Mouse (Mus musculus) left cerebral cortex, postnatal 4 days (tissue): ENCODE results near the gene Slc41a1. TPM values are rescaled to one million over a fixed set of nuclear protein-coding genes. Genes with fewer than 3 reads are reported as not detected.
"Not testable (repeated sequence)": the region's sequence is repeated elsewhere in the genome, so short reads cannot be mapped to it uniquely, and the experiment has no call there.

Experiments used
- DNase-seq: peaks from one replicate; pipeline ENCODE4 v3.0.0-alpha.2; 2022
- intact Hi-C: fragments of 180-260 bp; cut with DNase I; formaldehyde crosslinking; loops from one replicate; pipeline ENCODE4 v1.15.1; 2025
- total RNA-seq, 2 experiments: library from RNA; stranded (reverse); gene quantifications; 2 replicates each; pipeline ENCODE4 v1.2.3; 2021

The Slc41a1 gene
- 10 to 100 TPM; 32.8 to 35.8 TPM for total RNA-seq

- intact Hi-C loops, result loop anchor here (10.0 kb wide), 1 partner anchor 112 kb away; no protein-coding TSS in a partner anchor
- DNase-seq, result no peak
These were observed at the start of gene Slc41a1 for GRCm38 (mm10) chr1:131827207-131827786. Gene Slc41a1 (plus strand): TSS chr1:131827493.

- DNase-seq, result no peak
- intact Hi-C loops, result no loop called here
These were observed 32.7 kb upstream of the Slc41a1 start for GRCm38 (mm10) chr1:131794591-131794990.

GRCm38 (mm10) chr1:131795171-131795570 lies 32.1 kb upstream of the Slc41a1 start:
- no peak for DNase-seq
- intact Hi-C loops, result no loop called here

- peak; percentile 36 for DNase-seq
- intact Hi-C loops, result no loop called here
These were observed 29.9 kb upstream of the Slc41a1 start, which contains the start of gene Pm20d1 for GRCm38 (mm10) chr1:131797202-131797909. Gene Pm20d1 (plus strand): TSS chr1:131797381.

GRCm38 (mm10) chr1:131800001-131800400 lies 27.3 kb upstream of the Slc41a1 start:
- intact Hi-C loops, result no loop called here
- DNase-seq, result no peak

GRCm38 (mm10) chr1:131801071-131801470 lies 26.2 kb upstream of the Slc41a1 start:
- intact Hi-C loops, result no loop called here

GRCm38 (mm10) chr1:131802652-131803051 lies 24.6 kb upstream of the Slc41a1 start:
- intact Hi-C loops, result no loop called here
- DNase-seq, result peak; percentile 17

More at GRCm38 (mm10) chr1:131801071-131801470, 26.2 kb upstream of the Slc41a1 start:
- no peak for DNase-seq

GRCm38 (mm10) chr1:131804166-131804565 lies 23.1 kb upstream of the Slc41a1 start:
- intact Hi-C loops, result no loop called here

GRCm38 (mm10) chr1:131808986-131809385 lies 18.3 kb upstream of the Slc41a1 start:
- intact Hi-C loops, result no loop called here
- DNase-seq, result no peak

More at GRCm38 (mm10) chr1:131804166-131804565, 23.1 kb upstream of the Slc41a1 start:
- DNase-seq, result no peak

GRCm38 (mm10) chr1:131809651-131810050 lies 17.6 kb upstream of the Slc41a1 start:
- no peak for DNase-seq
- intact Hi-C loops, result no loop called here

GRCm38 (mm10) chr1:131811393-131811792 lies 15.9 kb upstream of the Slc41a1 start:
- intact Hi-C loops, result no loop called here
- DNase-seq, result no peak

GRCm38 (mm10) chr1:131812006-131812405 lies 15.3 kb upstream of the Slc41a1 start:
- no peak for DNase-seq
- intact Hi-C loops, result no loop called here

- no peak for DNase-seq
- intact Hi-C loops, result no loop called here
These were observed 14.5 kb upstream of the Slc41a1 start for GRCm38 (mm10) chr1:131812631-131813295.

- intact Hi-C loops, result no loop called here
- no peak for DNase-seq
These were observed 13.6 kb upstream of the Slc41a1 start for GRCm38 (mm10) chr1:131813731-131814130.

GRCm38 (mm10) chr1:131814191-131814590 lies 13.1 kb upstream of the Slc41a1 start:
- intact Hi-C loops, result no loop called here

GRCm38 (mm10) chr1:131816886-131817285 lies 10.4 kb upstream of the Slc41a1 start:
- intact Hi-C loops, result no loop called here
- DNase-seq, result peak; percentile 23

More at GRCm38 (mm10) chr1:131814191-131814590, 13.1 kb upstream of the Slc41a1 start:
- no peak for DNase-seq

GRCm38 (mm10) chr1:131820353-131820752 lies 6.9 kb upstream of the Slc41a1 start:
- DNase-seq, result not testable (repeated sequence)
- intact Hi-C loops, result loop anchor here (10.0 kb wide), 1 partner anchor 106 kb away; no protein-coding TSS in a partner anchor

- no peak for DNase-seq
- intact Hi-C loops, result loop anchor here (10.0 kb wide), 1 partner anchor 106 kb away; no protein-coding TSS in a partner anchor
These were observed 6.4 kb upstream of the Slc41a1 start for GRCm38 (mm10) chr1:131820887-131821328.

- intact Hi-C loops, result loop anchor here (10.0 kb wide), 1 partner anchor 107 kb away; no protein-coding TSS in a partner anchor
- no peak for DNase-seq
These were observed 5.0 kb upstream of the Slc41a1 start for GRCm38 (mm10) chr1:131822292-131822691.

GRCm38 (mm10) chr1:131822856-131823492 lies 4.3 kb upstream of the Slc41a1 start:
- intact Hi-C loops, result loop anchor here (10.0 kb wide), 1 partner anchor 108 kb away; no protein-coding TSS in a partner anchor
- DNase-seq, result no peak
